Mouse (Mus musculus) adipocyte (in vitro differentiated cells): ENCODE data around the gene Chst11.

Experiments
- DNase-seq: peaks from one replicate; pipeline ENCODE4 v3.0.0-alpha.2; 2016; ENCODE audit warnings: low spot score

The Chst11 gene

GRCm38 (mm10) chr10:83178661-83179060 is 193.4 kb downstream of the Chst11 start:
- peak; percentile 89 for DNase-seq

GRCm38 (mm10) chr10:83181831-83182572 is 196.7 kb downstream of the Chst11 start:
- DNase-seq = peak; percentile 61

GRCm38 (mm10) chr10:83182573-83182960 is 197.3 kb downstream of the Chst11 start:
- peak; percentile 85 for DNase-seq

- DNase-seq = peak; percentile 71
Measured at GRCm38 (mm10) chr10:83183634-83184479, 198.6 kb downstream of the Chst11 start.

- peak; percentile 84 for DNase-seq
Measured at GRCm38 (mm10) chr10:83184480-83185069, 199.3 kb downstream of the Chst11 start.

GRCm38 (mm10) chr10:83185121-83185520 is 199.8 kb downstream of the Chst11 start:
- DNase-seq = no peak

- DNase-seq = no peak
Measured at GRCm38 (mm10) chr10:83186167-83186566, 200.9 kb downstream of the Chst11 start.

DNA sequence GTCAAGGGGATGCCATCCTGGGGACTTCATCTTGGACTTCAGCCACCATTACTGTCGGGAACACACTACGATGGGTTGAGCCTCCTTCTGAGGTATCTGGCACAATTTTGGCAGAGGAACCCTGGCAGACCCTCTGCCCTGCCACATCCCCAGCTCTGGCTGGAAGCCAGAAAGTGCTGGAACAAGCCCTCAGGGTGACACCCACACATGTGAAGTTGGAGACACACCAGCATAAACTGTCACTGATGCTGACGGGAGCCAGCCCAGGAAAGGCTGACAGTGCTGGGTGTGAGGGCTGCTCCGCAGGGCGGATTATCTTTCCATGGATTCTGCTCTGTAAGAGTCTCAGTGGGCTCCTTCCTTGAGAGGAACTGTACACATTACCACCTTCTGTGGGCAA is 201.7 kb downstream of the Chst11 start:
- no peak for DNase-seq

- no peak for DNase-seq
Measured at GRCm38 (mm10) chr10:83189071-83189470, 203.8 kb downstream of the Chst11 start.

DNA sequence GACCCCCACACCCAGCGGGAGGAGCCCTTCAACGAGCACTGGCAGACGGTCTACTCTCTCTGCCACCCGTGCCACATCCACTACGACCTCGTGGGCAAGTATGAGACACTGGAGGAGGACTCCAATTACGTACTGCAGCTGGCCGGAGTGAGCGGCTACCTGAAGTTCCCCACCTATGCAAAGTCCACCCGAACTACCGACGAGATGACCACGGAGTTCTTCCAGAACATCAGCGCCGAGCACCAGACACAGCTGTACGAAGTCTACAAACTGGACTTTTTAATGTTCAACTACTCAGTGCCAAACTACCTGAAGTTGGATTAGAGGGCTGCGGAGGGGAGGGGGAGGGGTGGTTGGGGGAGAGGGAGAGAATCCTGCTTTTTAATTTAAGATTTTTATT is 206.2 kb downstream of the Chst11 start:
- no peak for DNase-seq

DNA sequence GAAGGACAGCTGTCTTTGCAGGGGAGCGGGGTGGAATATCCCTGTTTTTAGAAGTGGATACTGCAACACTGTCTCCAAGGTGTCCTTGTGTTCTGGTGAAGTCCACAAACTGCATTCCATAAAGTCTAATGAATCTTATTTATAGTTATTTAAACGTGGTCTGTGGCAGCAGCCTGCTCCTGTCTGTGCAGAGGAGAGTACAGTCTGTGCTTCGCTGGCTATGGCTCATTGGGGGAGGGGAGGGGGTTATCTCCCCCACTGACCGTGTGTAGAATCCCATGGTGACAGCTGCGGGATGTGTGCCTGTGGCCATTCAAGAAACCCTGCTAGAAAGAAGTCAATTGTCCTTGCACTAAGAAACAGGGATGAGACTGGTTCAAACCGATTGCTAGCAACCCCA is 206.7 kb downstream of the Chst11 start:
- no peak for DNase-seq

DNA sequence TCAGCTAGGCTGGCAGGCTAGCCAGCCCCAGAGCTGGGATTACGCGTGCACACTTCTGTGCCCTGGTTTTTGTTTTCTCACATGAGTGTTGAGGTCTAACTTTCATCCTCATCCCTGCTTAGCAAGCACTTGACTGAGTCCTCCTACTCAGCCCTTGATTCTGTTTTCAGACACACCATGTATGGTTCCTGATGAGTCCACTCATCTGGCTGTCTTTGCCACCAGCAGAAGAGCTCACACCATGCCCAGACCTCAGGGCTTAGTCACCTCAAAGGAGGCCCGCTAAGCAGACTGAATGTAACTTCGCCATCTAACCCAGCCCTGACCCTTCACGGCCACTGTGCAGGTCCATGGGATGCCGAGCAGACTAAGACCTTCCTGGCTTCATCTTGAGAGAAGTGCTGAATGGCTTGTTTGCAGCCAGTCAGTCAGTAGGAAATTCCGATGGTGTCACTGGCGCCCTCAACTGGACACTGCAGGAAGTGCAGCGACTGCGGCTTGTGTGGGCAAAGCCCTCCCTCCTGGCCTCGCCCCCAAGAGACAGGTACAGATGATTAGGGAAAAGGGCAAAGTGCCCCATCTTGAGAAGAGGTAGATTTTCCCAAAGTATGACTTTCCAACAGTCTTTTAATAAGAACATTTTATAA is 212.5 kb downstream of the Chst11 start:
- DNase-seq = peak; percentile 53

DNA sequence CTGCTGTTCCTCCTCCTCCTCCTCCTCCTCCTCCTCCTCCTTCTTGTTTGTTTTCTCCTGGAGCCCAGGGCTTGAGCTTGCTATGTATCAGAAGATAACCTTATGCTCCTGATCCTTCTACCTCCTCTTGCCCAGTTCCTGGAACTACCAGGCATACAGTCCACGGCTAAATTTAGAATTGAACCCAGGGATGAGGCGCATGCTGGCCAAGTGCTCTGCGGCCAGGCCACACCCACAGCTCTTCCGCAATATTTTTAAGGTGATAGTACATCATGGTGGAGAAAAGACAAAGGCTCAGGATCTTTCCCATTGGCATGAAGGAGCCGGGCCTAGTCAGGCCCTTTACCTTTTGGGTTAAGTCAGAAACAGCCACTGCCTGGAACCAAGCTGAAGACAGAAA is 213.4 kb downstream of the Chst11 start:
- peak; percentile 58 for DNase-seq

GRCm38 (mm10) chr10:83199290-83199689 is 214.0 kb downstream of the Chst11 start:
- peak; percentile 25 for DNase-seq

DNA sequence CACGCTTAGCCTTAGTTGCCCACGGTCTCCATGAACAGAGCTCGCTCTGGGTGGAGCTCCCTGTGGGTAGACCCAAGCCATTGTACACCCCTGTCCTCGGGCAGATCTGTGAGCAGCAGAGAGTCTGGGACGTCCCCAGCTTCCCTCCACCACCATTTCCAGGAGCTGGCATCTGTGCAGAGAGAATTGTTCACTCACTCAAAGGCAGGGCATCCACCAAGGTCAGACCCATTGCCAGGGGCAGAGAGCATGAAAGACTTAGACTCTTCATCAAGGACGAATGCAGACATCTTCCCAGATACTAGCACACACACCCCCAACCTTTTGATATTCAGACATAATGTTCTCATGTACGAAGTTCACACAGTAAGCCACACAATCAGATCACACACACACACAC is 216.2 kb downstream of the Chst11 start:
- DNase-seq = no peak

DNA sequence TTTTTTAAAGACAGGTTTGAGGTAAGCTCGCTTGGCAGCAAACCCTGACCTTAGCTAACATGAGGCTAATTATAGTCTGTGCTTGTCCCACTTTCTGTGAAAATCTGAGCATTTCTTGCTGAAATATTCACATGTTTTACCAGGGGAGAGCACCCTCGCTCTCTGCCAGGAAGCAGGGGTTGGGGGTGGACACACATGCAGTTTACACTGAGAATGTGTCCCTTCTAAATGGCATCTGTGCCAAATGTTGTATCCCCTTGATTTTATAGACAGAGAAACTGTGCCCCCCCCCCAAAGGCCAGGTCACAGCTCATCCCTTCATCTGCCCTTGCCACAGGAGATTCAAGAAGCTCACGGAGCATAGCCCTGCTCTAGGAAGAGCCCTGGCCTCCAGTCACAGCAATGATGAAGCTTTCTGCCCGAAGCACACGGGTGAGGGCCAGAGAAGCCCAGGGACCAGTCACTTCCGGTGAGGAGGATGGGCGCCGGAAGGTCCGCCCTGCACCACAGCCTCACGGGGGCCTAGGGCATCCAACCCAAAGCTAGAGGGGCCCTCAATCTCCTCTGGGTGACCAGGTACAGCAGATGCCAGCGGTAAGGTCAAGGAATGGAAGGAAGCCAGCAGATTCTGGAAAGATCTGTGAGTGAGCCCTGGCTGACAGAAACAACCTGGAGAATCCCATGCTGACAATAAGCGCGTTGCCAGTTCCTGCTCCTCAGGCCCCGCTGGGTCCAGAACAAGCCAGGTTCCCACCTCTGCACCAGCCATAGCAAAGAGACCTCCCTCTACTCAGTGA is 217.8 kb downstream of the Chst11 start:
- DNase-seq = no peak

DNA sequence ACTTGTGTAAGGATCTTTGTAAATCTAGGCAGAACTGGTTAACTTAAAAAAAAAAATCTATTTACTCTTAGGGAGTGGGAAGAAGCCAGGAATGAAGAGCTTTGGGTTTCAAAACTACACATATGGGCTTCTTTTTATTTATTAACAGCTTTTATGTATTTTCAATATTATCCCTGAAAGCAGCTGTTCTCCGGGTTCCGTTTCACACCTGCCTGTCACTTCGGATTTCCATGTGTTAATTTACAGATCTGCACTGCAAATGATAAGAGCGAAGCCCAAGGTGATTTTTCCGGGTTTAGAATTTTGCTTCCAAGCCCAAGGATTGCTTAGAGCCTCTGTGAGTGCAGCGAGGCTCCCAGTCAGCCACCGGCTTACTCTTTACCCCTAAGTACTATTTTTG is 223.1 kb downstream of the Chst11 start:
- no peak for DNase-seq

DNA sequence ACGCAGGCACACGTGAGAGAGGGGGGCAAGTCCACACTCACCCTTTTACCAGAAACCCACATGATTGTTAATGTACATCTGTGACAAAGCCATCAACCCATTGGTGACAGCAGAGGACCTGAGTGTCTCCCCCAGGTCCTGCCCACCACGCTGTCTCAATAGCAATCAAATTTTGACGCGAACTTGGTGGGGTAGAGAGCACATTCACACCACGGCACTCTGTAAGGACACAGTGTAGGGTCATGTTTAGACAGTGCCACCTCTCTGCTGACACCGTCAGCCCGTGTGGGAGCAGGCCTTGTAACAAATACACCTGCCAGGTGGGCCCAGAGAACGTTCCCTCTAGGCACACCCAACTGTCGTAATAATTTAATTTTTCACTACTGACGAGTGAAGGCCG is 224.1 kb downstream of the Chst11 start:
- no peak for DNase-seq

DNA sequence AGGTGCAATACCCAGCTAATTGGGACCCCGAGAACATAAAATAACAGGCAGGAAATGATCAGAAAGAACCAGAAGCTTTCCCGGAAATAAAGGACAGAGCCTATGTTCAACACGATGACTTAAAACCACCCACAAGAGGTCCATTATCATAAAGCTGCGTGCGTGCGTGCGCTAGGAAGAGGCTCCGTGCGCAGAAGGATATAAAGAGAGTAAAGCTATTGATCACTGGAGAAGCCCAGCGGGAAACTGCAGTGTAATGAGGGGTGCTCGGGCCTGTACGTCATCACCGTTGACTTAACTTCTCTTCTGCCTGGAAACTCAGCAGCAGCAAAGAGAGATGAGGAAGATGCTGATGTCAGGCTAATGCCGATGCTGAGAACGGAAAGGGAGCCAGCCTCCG is 224.8 kb downstream of the Chst11 start:
- no peak for DNase-seq

DNA sequence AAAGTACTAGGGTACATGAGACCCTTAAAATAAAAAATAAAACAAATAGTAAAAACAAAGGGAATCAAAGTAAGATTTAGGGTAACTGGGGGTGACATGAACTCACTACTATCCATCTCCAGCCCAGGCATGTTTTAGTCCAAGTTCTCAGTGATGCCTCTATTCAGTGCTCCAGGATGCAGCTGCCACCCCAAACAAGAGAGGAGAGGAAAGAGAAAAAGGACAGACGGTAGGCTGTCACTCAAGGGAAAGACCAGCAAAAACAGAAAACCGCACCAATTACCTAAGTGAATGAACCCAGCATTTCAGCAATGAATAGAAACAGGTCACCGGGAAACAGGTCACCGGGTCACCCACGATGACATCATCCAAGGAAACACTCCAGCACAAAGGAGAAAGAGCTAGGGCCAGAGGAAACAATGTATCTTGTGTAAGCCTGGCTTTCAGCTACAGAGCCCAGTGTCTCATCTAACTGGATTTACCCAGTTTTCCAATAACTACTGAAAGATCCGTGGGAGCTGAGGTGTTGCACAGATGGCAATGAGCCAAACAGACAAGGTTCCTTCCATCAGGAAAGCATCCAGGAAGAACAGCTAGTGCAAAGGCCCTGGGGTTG is 225.8 kb downstream of the Chst11 start:
- peak; percentile 72 for DNase-seq

GRCm38 (mm10) chr10:83212618-83213017 is 227.3 kb downstream of the Chst11 start:
- no peak for DNase-seq
